Mouse (Mus musculus) limb, embryonic 15.5 days (tissue): ENCODE results near the gene Npl. TPM values are rescaled to one million over a fixed set of nuclear protein-coding genes. Genes with fewer than 3 reads are reported as not detected.
"Not testable (repeated sequence)": the region's sequence is repeated elsewhere in the genome, so short reads cannot be mapped to it uniquely, and the experiment has no call there.

Source experiments
- ATAC-seq: fragments of 200-750 bp; cut with Nextera tagmentation; 2 replicates; pipeline ENCODE4 v1.8.0; 2017; ENCODE audit warnings: low read depth, moderate TSS enrichment; ENCODE audit not compliant: insufficient number of reproducible peaks, low FRiP score, low TSS enrichment
- H3K27ac ChIP-seq: fragments of 300-500 bp; sonication (generic); 2 replicates; pipeline ENCODE4 v1.5.1; 2015; ENCODE audit warnings: moderate library complexity, mild to moderate bottlenecking, inconsistent platforms
- H3K27me3 ChIP-seq: fragments of 300-500 bp; sonication (generic); 2 replicates; pipeline ENCODE4 v1.6.1; 2015; ENCODE audit warnings: inconsistent platforms
- H3K36me3 ChIP-seq: fragments of 300-500 bp; sonication (generic); 2 replicates; pipeline ENCODE4 v1.6.1; 2015; ENCODE audit warnings: inconsistent platforms
- H3K4me1 ChIP-seq: fragments of 300-500 bp; sonication (generic); 2 replicates; pipeline ENCODE4 v1.6.1; 2015; ENCODE audit warnings: inconsistent platforms
- H3K4me2 ChIP-seq: fragments of 300-500 bp; sonication (generic); 2 replicates; pipeline ENCODE4 v1.6.1; 2015; ENCODE audit warnings: mild to moderate bottlenecking, inconsistent platforms
- H3K4me3 ChIP-seq: fragments of 300-500 bp; sonication (generic); 2 replicates; pipeline ENCODE4 v1.5.1; 2015; ENCODE audit warnings: mild to moderate bottlenecking, inconsistent platforms
- H3K9ac ChIP-seq: fragments of 300-500 bp; sonication (generic); 2 replicates; pipeline ENCODE4 v1.6.1; 2015; ENCODE audit warnings: inconsistent platforms
- H3K9me3 ChIP-seq: fragments of 300-500 bp; sonication (generic); 2 replicates; pipeline ENCODE4 v1.6.1; 2016; ENCODE audit warnings: inconsistent platforms
- WGBS: fragments of 180-500 bp; shearing (Covaris S2); methylation state at CpG from one replicate; pipeline ENCODE4 v1.1.7; 2015; 5-methylcytosine and 5-hydroxymethylcytosine counted together
- polyA plus RNA-seq: library from polyadenylated mRNA; unstranded; fragments of >200 nt; fragmentation: Nextera tagmentation; extraction: Ambion mirVana; gene quantifications from 2 replicates; pipeline ENCODE4 v1.2.1, GENCODE M21; 2015

Gene Npl
- polyA plus RNA-seq, 1 experiment from 2014 or later: 34.1 TPM

DNA sequence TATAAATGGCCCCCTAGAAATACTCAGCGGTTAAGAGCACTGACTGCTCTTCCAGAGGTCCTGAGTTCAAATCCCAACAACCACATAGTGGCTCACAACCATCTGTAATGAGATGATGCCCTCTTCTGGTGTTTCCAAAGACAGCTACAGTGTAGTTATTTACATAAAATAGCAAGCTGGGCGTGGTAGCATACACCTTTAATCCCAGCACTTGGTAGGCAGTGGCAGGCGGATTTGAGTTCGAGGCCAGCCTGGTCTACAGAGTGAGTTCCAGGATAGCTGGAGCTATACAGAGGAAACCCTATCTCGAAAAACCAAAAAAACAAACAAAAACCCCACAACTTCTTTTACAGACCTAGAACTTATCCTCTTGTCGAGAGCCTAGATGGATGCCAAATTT is 63.7 kb downstream of the Npl start:
- 6% methylated on average over 6 of the region's 6 CpGs for WGBS
- Histone ChIP-seq H3K4me2 (peak overlapping the region; percentile 59), H3K4me1 (peaks cover 22% of the 10 kb centered on the region), H3K4me3 (peak overlapping the region; percentile 71), H3K36me3 (peaks cover 14% of the 10 kb centered on the region), H3K9ac (peak overlapping the region; percentile 85; the same call in 1 of the 2 replicates)
- ATAC-seq, H3K27me3 ChIP-seq, H3K9me3 ChIP-seq, H3K27ac ChIP-seq: not testable (repeated sequence)

DNA sequence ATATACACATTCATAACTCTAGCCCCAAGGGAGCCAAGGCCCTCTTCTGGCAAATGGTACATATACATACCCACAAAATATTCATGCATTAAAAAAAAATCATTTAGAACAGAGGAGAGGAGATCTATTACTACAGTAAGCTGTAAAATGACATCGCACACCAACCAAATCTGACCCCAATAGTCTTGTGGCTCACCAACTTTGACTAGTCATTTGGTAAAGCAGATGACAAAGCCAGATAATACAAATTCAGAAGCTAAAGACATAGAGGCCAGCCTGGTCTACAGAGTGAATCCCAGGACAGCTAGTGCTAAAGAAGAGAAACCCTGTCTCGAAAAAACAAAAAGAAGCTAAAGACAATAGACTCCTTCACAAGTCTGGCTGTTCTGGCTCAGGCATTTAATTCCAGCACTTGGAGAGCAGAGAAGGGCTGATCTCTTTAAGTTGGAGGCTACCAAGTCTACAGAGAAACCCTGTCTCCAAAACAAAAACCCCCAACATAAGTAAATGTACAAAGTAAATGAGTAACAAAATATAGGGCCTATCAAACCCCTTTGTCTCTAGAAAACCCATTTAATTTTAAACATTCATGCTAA is 64.5 kb downstream of the Npl start:
- H3K27me3 ChIP-seq: no peaks in the 10 kb centered on the region
- H3K9me3 ChIP-seq: no peaks in the 10 kb centered on the region
- H3K9ac ChIP-seq: no peak overlapping the region
- peak overlapping the region; percentile 59 for H3K4me2 ChIP-seq
- peaks cover 22% of the 10 kb centered on the region for H3K4me1 ChIP-seq
- H3K27ac ChIP-seq: no peak overlapping the region; the same call in 1 of the 2 replicates
- H3K36me3 ChIP-seq: peaks cover 22% of the 10 kb centered on the region
- no peak for ATAC-seq
- peak overlapping the region; percentile 71 for H3K4me3 ChIP-seq
- 59% methylated on average over 2 of the region's 2 CpGs for WGBS

DNA sequence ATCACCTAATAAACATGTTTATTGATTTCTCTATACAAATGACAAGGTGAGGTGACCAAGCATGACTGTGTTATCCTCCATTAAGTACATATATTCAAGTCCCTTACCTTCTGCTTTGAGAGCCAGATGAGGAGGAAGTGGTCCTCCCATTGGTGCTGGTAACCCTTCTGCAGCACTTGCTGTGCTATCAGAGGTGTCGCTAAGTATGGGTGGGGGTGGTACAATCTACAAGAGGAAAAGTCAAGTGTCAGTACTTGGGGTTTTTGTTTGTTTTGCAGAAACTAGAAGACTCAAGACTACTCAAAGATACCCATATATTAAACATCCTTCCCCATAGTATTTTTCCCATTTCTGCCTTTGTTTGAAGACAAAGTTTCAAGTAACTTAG is 68.8 kb downstream of the Npl start:
- Histone ChIP-seq H3K4me2 (no peak overlapping the region), H3K27me3 (no peaks in the 10 kb centered on the region), H3K27ac (no peak overlapping the region), H3K36me3 (peaks cover 57% of the 10 kb centered on the region), H3K4me3 (no peak overlapping the region), H3K4me1 (peaks cover 17% of the 10 kb centered on the region), H3K9ac (no peak overlapping the region), H3K9me3 (no peaks in the 10 kb centered on the region)
- WGBS: 82% methylated on average over 1 of the region's 1 CpGs
- ATAC-seq: no peak

DNA sequence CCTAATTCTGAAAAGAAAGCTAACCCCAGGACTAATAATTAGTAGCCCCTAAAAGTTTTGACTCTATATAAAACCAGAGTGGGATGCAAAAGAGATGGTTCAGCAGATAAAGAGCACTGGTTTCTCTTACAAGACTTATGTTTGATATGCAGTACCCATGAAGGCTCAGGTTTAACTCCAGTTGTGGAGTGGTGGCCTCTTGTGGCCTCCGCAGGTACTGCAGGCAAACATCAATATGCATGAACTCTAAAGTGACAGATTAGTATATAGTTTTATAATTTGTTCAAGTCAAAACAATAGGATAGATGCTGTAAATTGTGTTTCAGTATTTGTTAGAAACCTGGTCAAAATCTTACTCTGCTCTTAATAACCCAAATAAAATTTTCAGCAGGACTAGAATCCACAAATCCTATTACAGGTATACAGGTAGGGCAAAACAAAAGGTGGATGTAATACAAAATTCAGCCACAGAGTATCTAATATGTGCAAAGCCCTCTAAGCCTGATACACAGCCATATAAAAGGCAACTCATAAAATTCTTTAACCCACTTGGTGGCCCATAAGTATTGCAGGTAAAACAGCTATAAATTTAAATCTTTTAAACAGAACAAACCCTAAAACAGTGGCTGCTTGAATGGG is 69.3 kb downstream of the Npl start:
- Histone ChIP-seq H3K9me3 (no peaks in the 10 kb centered on the region), H3K27me3 (no peaks in the 10 kb centered on the region), H3K9ac (no peak overlapping the region), H3K4me1 (peaks cover 16% of the 10 kb centered on the region), H3K36me3 (peaks cover 59% of the 10 kb centered on the region), H3K27ac (no peak overlapping the region), H3K4me2 (no peak overlapping the region), H3K4me3 (no peak overlapping the region)
- WGBS: 51% methylated on average over 1 of the region's 1 CpGs
- ATAC-seq: no peak

DNA sequence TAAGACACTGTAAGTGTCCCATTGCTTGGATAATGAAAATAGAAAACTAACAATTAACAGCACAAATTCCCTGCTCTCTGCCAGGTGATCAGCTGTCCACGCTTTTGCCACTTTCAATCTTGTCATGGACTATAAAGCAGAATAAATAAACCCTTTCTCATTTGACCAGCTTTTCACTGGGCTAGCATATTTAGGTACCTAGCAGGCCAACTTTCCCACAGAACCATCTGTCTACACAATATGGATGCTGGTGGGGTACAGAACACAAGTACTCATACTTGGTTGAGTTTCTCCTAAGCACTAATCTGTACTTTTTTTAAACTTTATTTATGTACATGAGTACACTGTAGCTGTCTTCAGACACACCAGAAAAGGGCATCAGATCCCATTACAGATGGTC is 70.5 kb downstream of the Npl start:
- Histone ChIP-seq H3K27me3 (no peaks in the 10 kb centered on the region), H3K9me3 (no peaks in the 10 kb centered on the region), H3K4me2 (no peak overlapping the region), H3K27ac (no peak overlapping the region), H3K9ac (no peak overlapping the region), H3K4me1 (peaks cover 6% of the 10 kb centered on the region; the same call in 1 of the 2 replicates), H3K36me3 (peaks cover 67% of the 10 kb centered on the region), H3K4me3 (no peak overlapping the region)
- ATAC-seq: no peak
- WGBS: 89% methylated on average over 1 of the region's 1 CpGs

DNA sequence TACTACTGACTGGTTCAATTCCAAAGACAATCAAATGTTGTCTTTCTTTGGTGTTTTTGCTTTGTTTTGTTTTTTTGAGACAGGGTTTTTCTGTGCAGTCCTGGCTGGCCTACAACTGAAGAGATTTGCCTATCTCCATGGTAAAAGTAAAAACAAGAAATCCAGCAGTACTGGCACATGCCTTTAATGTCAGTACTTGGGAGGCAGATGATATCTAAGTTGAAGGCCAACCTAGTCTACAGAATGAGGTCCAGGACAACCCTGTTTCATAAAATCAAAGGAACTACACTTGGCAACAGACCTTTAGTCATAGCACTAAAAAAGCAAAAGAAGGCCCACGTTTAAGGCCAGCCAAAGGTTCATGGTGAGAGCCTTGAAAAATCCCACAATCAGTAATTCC is 88.0 kb downstream of the Npl start:
- Histone ChIP-seq H3K27ac (no peak overlapping the region), H3K27me3 (no peaks in the 10 kb centered on the region), H3K9ac (no peak overlapping the region), H3K4me2 (no peak overlapping the region), H3K9me3 (no peaks in the 10 kb centered on the region), H3K36me3 (peaks cover 65% of the 10 kb centered on the region), H3K4me3 (no peak overlapping the region), H3K4me1 (no peaks in the 10 kb centered on the region)
- WGBS: 82% methylated on average over 1 of the region's 1 CpGs
- no peak for ATAC-seq

DNA sequence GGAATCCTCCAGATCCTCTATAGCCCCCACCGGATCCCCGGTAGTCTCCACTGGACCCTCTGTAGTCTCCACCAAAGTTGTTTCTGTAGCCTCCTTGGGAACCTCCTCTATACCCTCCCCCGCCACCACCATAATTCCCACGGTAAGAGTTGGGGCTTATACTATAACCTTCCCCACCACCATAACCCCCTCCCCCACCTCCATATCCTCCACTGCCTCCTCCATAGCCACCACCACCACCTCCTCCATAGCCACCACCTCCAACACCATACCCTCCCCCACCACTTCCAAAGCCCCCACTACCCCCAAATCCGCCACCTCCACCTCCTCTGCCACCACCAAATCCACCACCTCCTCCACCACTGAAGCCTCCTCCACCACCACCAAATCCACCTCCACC is 93.7 kb downstream of the Npl start:
- ATAC-seq: 0 out of 2 replicates have a peak, but pooled peaks have one; percentile 24
- Histone ChIP-seq H3K27ac (no peak overlapping the region), H3K4me1 (no peaks in the 10 kb centered on the region), H3K27me3 (no peaks in the 10 kb centered on the region), H3K9me3 (no peaks in the 10 kb centered on the region), H3K4me2 (no peak overlapping the region), H3K4me3 (no peak overlapping the region), H3K9ac (no peak overlapping the region), H3K36me3 (peaks cover 71% of the 10 kb centered on the region)
- 86% methylated on average over 5 of the region's 5 CpGs for WGBS

DNA sequence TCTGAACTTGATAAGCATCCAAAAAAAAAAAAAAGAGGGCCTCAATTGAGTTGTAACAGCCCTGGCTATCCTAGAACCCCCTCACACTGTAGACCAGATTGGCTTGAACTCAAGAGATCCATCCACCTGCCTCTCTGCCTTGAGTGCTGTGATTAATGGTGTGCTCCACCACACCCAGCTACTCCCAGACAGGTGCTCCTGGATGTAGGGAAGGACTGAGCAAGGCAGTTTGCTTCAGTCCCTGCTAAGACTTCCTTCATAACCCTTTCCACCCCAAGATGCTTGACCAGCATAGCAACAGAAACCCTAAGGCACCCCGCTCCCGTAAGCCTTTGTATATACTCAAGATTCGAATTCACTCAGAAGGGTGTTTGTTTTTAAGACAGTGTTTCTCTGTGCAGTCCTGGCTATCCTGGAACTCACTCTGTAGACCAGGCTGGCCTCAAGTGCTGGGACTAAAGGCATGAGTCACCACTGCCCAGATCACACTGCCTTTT is 96.7 kb downstream of the Npl start:
- 88% methylated on average over 3 of the region's 3 CpGs for WGBS
- ATAC-seq: no peak
- Histone ChIP-seq H3K9ac (no peak overlapping the region), H3K36me3 (peaks cover 49% of the 10 kb centered on the region), H3K4me2 (no peak overlapping the region), H3K4me3 (no peak overlapping the region), H3K27me3 (no peaks in the 10 kb centered on the region), H3K27ac (no peak overlapping the region), H3K4me1 (no peaks in the 10 kb centered on the region), H3K9me3 (no peaks in the 10 kb centered on the region)

Other genes starting within 250 kb of the Npl start
- gene Lamc1, start 217.3 kb downstream of the Npl start, polyA plus RNA-seq: 47.1 and 52.0 TPM in 2 replicates
- 0.12 and 0.15 TPM in 2 replicates for gene Shcbp1l, start 124.9 kb downstream of the Npl start, polyA plus RNA-seq
- gene Dhx9, start 62.4 kb downstream of the Npl start, polyA plus RNA-seq: 22.2 and 29.0 TPM in 2 replicates
- gene Rgs8, start 103.0 kb upstream of the Npl start, polyA plus RNA-seq: 0.61 and 0.91 TPM in 2 replicates
- 12.7 and 17.9 TPM in 2 replicates for gene Rgs16, start 190.3 kb upstream of the Npl start, polyA plus RNA-seq
- 10.2 and 10.6 TPM in 2 replicates for gene Rnasel, start 199.4 kb upstream of the Npl start, polyA plus RNA-seq